Mouse (Mus musculus) retina, postnatal 1 day (tissue): Measurements from ENCODE around the gene Capza2.
A peak's percentile ranks its signal among the peaks of the same experiment; 100 is the strongest.

Experiments
- DNase-seq: peaks from one replicate; pipeline ENCODE4 v3.0.0-alpha.2; 2012

The Capza2 gene

DNA sequence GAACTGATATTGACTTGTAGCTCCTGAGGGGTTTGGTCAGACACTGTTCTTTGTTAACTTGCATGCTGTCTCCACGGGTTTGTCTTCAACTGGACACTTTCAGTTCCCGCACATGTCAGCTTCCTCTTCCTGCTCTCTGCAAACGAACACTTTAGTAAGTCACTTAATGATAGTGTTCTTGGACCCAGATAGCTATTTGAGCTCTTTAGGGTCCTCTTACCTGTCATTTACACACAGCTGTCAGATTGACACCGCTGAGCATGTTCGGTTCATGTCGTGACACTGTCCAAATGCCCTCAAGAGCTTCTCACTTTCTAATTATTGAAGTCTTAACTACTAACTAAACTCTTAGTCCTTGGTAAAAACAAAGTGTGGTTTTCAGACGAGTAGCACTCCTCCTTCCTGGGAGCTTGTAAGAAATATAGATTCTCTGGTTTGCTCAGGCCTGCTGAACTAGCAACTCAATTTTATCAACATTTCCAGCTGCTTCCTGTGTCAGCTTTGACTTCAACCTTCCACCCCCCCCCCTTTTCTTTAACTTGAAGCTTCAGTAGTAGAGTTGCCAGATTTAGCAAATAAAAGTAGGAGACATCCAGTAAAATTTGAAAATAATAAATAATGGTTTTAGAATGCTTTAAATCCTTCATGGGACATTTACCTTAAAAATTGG lies at the start of gene Capza2:
Capza2 (plus strand) TSS at position 620 of the 670 bp plus-strand sequence.
- no peak for DNase-seq

DNA sequence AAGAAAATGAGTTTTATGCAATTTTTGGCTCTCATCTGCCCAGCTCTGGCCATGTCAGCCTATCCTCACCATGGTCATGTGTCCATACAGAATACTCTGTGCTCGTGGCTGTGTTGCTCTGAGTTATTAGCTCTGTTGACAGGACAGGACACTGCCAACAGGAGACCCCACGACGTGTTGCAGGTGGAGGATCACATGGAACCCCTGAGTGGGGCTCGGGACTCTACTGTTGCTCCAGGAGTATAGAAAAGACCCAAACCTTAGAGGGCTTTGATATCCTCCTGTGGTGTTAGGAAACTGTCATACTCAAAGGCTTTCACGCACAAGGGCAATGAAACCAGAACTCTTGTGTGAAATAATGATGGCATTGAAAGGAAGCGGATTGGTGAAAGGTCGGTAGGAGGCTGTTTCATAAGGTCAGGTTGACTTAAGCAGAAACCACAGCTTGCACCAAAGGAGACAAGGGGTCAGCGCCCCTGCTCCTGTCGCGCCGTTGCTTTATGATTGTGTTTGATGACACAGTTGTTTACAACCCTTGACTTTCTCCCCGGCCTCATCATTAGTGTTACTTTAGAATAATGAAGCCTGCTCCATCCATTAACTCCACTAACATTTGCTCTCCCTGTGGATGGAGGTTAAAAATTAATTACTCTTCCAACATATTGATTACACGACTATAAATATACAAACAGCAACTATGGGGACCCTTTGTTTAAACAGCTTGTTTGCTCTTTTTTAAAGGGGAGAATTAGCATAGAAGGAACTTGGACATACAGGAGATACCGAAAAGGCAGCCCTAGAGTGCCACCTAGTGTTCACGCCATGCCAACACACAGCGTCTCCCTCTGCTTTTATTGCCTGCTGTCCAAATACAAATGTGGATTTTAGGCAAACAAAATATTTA lies 46.7 kb upstream of the Capza2 start:
- peak; percentile 76 for DNase-seq

DNA sequence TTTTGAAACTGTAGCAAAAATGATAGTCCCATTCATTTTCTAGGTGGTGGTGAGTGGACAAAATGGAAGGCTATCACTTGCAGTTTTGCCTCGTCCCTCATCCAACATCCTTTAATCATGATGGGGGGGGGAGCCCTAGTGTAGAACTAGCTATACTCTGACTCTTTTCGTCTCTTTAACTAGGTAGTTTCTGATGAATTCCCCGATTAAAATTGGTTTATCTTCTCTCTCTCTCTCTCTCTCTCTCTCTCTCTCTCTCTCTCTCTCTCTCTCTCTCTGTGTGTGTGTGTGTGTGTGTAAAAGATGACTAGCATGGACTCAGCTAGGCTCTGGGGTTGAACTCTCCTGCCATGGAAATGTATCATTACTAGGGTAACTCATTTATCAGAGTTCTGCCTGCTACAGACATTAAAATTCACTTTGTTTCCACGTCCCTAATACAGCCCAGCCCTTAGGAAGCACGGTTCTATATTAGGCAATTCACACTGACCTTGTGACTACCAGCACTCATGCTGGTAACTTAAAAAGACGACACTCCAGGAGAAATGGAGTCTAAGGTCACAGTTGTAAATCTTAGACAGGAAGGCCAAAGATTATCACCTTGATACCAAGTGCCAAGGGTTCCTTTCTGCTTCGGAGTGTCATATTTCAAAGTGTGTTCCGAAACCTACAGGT lies 45.9 kb upstream of the Capza2 start:
- DNase-seq, result no peak

DNA sequence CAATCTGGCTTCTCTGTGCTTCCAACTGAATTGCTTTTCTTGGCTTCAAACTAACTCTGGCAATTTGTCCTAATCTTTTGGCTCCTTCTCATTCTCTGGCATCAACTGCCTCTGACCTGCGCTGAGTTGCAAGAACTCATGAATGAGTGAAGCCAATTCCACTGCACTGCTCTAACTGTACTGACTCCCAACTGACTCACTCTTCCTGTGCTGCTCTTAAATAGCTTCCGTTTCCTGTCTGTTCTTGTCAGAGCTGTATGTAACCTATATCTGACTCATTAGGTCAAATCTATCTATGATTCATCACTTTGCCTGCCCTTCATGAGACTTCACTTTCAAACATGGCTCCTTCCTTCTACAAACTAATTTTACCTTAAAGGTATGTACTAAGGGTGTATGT lies 42.1 kb upstream of the Capza2 start:
- no peak for DNase-seq

DNA sequence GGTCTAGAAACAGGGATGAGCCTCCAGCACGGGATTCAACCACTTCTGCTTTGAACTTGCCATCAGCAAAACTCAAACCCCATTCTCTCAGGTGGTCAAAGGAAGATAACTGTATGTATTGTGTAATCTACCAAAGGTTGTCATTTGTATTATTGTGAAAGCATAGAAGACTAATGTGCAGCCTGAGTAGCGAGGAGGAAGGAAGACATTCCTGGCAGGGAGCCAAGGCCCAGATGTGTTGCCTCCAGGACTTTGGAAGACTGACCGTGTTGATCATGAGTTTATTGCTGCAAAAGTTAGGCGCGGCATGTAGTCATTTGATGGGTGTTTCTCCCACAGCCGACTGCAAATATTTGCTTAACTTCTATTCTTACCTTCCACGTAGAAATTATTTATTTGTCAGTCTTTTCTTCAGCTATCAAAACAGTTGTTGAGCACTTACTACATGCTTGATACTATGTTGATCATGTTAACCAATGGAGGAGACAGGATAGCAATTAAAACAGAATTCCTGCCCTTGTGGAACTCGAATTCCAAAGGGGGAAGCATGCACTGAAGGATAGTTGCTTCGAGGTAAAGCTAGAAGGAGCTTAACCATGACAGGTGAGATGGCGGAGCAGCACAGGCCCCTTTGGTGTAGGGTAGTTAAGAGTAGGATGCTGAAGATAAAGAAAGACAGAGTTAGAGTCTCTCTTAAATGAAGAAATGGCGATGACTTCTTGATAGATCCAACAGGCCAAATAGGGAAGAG lies 40.1 kb upstream of the Capza2 start:
- no peak for DNase-seq

DNA sequence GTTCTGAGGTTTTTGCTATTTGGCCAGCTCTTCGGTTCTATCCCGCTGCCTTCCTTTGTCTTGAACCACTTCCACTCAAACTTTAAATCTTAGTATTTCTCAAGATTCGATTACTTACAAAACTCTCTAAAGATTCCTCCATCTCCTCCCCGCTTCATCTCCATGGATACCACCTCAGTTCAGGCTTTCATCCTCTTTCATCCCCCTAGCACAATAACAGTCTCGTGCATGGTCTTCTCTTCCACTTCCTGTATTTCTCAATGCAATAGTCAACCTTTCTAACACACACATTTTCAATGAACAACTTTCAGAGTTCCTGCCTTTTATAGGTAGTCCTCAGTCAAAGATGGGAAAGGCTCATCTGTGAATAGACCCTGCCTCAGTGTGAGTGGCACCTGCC lies 36.7 kb upstream of the Capza2 start:
- DNase-seq, result no peak

DNA sequence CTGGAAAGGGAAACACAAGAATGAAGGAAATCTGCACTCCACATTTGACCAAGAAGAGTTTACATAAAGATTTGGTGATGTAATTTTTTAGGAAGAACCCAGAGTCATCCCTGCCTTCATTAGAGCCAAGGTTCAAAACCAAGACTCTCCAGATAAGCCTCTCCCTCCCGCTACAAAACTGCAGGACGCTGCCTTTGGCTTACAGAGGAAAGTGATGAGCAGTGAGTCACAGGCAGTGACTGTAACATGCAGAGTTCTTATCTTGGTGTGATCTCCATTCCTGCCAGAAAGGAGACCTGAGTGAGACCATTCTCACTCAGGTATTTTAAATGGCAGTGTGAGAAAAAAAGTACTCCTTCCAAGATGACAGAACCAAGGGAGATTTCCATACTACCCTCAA lies 34.5 kb upstream of the Capza2 start:
- no peak for DNase-seq

DNA sequence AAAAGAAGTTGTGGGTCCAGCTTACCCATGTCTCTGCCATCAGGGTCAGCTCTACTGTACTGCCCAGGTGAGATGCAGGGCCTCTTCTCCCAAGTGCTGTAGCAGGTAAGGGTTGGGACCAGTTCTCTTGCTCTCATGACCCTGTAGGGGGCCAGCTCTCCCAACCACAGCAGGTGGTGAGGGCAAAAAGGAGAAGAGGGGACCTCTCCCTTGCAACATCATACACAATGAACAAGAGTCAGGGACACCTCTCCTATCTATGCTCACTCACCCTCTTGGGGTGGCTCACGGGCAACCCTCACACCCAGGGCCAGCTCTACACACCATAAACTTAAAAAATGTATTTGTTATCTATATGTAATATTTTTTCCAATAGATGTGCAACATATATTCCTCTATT lies 29.1 kb upstream of the Capza2 start:
- no peak for DNase-seq

DNA sequence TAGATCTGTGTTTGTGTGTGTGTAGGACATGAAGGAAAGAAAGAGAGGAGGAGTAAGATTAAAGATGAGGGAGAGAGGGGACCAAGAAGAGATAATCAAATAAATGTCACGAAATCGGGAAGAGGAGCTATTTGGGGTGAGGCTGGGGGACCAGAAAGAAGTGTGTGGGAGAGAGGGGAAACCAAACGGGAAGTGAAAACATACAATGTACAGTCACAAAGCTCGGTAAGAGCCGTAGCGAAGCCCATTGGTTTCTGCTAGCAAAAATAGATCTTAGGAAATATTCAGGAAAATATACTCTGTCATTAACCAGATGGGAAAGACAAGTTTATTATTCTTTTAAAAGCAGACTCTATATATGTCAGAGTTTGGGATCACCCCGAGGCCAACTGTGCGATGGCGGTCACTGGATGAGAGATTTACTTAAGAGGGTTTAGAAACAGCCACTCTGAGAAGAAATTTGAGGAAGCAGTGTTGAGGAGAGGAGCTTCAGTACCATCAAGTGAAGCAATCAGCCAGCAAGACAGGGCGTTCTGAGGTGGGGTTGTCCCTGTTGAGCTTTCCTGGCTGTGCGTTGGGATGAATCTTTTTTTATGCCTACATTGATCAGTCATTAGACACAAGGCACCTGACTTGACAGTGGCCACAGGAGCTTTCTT lies 24.6 kb upstream of the Capza2 start:
- DNase-seq, result no peak

DNA sequence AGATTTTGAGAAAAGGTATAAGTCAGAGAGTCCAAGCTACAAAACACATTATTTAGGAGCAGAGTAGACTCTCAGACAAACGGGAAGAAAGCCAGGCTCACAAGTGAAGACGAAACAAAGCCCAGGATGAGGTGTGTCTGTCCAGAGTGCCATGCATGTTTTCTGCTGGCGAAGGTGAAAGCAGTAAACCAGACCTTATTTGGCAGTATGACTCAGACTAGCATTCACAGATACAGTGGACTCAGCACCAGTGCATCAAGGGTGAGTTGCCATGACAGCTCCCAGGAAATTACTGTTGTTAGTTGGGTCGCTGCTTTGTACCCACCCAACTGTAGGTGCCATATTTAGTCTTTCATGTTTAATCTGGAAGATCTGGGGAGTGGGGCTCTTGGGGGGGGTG lies 23.4 kb upstream of the Capza2 start:
- no peak for DNase-seq

DNA sequence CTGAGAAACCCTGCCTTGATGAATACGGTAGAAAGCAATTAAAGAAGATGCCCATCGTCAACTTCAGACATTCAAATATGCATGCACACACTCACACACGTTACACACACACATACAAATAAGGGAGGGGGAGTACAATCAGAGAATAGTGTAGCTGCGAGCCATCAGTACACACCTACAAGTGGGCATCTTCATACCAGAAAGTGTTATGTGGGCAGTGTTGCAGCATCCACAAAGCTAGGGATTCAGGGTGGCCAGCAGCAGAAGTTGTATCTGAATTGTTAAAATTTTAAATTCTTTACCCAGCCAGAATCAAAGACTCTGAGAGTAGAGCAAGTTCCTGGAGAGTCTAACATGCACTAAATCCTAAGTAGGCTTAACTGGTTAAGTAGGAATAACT lies 15.2 kb upstream of the Capza2 start:
- no peak for DNase-seq

DNA sequence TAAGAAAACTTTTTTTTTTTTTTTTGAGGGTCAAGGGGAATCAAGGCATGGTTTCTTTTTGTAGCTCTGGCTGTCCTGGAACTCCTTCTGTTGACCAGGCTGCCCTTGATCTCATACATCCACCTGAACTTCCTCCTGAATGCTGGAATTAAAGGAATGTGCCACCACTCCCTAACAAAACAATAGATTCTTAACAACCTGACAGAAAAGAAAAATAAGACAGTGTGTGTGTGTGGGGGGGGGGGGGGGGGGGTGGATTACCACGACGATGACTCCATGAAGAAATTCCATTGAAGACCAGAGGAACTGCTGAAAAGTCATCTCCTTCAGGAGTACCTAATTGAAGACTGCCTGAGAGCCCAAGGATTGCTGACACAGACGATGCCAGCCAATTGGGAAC lies 14.6 kb upstream of the Capza2 start:
- DNase-seq, result no peak

DNA sequence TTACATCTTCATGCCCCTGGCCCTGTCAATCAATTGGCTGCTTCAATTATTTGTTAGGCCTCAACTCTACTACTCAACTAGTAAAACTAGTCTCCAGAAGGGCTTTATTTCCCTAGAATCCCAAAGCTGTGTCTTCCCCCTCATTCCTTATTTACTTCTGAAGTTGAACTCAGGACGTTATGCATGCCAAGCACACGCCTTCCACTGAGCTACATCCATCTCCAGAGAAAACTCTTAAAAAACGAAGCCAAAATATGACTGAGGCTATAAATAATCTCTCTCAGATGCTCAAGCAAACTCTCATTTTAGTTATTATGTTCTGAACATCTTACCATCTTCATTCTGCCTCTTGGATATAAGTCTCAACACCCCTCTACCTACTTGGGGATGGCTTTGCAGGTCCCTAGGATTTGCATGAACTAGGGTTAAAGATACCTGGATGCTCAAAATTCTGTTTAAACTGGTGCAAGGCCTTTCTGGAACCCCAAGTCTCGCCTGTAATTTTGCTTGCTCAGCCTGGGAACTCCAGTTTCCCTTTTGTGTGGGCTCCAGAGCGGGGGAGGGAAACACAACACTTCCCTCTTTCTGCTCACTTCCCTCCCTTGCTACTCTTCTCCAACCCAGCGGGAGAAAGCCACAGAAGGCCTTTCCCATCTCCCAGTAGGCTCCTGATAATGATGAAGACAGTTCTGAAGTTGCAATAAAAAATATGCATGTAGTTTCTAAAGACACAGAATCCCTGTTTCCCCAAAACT lies 7.2 kb upstream of the Capza2 start:
- DNase-seq, result no peak

DNA sequence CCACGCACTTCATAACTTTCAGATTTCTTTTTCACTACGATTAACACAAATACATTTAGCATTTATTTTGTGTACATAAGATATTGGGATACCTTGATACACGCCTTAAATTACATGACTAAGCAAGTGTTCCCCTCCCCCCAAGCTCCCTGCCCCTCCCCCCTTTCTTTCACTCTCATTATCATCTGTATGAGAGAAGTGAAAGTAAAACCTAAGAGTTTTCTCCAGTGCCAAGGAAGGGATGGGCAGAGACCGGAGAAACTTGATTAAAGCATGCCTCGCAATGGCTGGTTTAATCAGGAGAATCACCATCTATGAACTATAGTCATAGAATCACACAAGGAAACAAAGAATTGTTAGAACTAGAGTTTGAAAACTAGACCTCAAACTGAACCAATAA lies 6.3 kb upstream of the Capza2 start:
- DNase-seq, result no peak

DNA sequence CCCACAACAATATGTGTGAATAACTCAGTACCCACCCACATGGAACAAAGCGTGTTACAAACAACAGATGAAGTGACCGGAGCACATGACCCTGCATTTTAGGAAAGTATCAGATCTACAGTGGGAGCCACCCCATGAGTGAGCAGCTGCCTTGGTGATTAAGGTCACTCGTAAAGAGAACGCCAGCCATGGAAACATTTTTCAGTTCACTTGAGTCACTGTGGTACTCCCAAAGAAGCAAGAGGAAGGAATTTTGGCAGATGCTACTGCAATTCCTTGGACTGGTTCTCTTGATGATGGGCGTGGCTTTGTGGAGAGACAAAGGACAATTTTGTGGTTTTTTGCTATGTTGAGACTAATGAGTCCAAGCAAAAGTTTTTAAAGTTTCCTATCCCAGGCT lies 4.4 kb upstream of the Capza2 start:
- DNase-seq, result peak; percentile 60

DNA sequence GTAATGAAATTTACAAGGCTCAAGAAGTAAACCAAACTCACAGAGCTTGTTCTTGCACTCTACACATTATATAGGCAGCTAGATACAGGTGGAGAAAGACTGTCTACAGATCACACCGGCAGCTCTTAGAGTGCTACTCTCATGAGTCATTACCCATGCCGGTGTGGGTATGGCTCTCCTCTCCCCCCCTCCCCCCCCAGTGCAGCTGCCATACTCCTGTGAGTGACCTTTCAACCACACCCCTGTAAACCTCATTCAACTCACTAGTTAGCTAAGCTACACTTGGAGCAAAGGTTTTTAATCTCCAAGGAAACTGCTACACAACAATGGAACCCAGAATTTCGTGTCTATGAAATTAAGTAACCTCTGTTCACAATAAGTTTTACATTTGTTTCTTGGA lies 2.2 kb upstream of the Capza2 start:
- no peak for DNase-seq

DNA sequence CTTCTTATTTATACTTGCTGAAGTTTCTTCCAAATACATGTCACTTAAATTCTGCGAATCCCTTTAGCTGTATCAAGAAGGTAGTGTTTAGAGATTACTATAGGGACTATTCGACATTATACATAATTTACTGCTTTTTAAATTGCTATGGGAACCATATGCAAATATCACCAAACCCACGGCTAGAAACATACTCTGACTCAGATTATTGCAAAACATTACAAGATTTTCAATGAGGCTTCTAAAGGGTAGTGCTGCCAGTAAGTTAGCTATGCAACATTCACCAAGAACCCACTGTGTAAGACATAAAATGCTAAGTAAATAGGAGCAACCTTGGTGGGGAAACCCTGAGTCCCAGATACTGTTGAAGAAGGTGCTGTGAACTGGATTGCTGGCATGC lies 1.0 kb upstream of the Capza2 start:
- DNase-seq, result no peak

DNA sequence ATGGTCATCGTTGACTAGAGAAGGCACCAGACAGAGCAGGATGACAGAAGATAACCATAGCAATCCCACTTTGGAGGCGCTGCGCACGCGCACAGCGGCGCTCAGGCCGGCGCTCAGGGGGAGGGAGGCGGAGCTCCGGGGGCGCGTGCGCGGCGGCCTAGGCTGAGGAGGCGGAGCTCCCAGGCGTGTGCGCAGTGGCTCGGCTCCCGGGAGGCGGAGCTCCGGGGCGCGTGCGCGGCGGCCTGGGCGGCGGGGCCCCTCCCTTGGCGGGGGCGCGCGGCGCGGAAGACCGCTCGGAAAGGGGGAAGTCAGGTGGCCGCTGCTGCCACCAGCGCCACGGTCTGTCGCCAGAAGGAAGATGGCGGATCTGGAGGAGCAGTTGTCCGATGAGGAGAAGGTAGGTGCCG lies 733 bp downstream of the Capza2 start:
- peak; percentile 96 for DNase-seq

DNA sequence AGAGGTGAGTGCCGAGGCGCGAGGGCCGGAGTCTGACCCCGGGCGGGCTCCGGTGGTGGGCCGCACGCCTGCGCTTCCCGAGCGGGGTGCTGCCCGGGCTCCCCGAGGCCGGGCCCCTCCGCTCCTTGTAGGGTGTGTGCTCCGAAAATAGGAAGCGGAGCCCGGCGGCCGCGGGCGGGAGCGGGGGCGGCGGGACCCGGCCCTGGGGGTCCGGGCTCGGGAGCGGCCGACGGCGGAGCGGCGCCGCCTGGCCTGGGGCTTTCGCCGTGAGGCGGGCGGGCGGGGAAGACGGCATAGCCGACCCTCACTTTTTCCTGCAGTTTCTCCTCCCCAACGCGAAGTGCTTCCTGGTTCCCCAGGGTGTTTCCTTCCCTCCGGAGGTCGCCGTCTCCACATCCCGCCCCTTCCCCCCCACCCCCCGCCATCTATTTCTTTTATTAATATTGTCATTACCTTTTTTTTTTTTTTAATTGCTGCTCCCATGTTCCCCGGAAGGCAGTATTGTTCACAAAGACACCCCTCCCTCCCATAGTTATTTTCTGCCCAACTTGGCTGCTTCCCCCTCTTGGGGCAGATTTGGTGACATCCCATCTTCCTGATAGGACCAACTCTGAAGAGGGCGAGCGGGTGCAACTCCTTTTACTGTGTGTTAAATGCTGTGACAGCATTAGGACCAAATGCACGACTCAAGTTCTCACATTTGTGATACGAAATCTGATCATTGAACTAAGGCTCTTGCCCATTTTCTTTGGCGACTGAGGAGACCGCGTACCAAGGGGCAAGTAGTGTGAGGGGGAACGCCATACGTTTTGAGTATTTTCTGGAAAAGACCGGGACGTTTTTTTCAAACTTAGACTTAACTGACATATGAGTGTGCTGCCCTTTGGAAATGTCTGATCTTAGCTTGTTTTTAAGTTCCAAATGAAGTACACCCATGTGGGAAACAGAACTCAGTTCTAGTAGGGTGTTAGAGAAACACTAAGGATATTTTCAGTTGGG lies 1.5 kb downstream of the Capza2 start:
- DNase-seq, result peak; percentile 54

DNA sequence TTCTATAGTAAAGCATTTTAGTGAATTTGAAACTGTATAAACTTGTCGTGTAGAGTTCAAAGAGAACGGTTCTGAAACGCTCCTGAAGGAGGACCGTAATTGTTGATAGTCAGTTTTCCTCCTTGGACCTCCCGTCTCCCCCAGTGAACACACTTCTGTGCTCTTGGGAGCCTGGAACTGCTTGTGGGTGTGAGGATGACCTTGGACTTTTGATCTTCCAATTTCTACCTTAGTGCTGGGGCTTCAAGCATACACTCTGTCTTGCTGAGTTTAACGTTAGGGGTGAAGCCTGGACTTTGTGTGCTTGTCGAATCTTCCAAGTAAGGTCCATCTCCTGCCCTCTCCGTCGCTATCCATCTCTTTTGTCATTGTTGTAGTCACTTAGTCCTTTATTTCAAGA lies 4.0 kb downstream of the Capza2 start:
- DNase-seq, result no peak

DNA sequence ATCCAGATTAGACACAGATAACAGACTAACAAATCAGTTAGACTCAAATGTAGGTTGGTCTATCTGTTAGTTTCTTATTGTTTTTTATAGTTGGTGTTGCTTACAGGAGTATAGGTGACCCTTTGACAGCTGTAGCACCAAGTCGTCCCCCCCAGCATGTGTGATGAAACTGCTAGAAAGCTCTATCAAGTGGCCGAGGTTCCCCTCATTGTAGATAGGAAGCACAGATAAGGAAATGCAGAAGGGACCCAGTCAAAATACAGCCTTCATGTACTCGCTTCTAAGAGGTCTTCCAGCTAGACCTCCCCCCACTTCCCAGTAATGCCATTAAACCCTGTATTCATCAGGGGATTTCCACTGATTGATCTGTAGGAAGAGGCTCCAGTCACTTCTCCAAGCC lies 6.7 kb downstream of the Capza2 start:
- DNase-seq, result no peak
